Mouse (Mus musculus): ENCODE measurements around the gene Il27. TPM values are rescaled to one million over a fixed set of nuclear protein-coding genes. Genes with fewer than 3 reads are reported as not detected.

Il27 gene
- total RNA-seq, 1 experiment from 2014 or later = 0.23 TPM

DNA sequence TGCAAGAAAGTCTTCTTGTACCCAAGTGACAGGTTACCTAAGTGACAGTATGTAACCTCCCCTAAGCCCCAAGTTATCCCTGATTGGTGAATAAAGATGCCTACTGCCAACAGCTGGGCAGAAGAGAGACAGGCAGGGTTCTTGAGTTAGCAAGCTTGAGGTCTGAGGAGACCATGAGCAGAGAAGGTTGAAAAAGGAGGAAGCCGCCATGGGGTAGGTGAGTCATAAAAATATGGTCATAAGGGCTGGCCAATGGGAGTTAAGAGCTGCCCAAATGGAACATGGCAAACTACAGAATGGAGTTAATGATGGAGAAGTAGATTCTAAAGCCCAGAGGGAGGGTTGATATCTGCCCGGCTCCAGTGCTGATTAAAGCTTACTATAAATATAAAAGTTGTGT, 49.1 kb downstream of the Il27 start:
- ATAC-seq (replicated peaks; ENCODE audit: low read depth, poor library complexity, severe bottlenecking) = no peak

DNA sequence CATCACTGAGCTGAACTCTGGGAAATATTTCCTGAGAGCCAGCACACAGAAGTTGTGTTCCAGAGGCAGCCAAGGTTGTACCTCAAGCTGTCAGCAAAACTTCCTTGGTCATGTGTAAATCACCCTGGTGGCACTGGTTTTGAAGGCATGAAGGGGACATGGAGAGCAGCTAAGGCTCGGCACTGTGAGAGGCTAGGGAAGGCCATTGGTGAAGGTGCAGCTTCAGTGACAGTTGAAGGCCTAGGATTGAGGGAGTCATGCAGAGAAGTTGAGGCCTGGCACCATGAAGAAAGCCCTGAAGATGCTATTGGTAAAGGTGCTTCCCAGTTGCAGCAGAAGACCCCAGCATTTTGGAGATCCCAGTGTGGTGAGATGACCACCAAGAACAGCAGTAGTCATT, 53.1 kb downstream of the Il27 start:
- no peak for ATAC-seq (replicated peaks; ENCODE audit: low read depth, poor library complexity, severe bottlenecking)

Other genes with a start within 250 kb of the Il27 start
- 16.4 and 22.4 TPM in 2 replicates for gene Lat, start 225.4 kb downstream of the Il27 start, total RNA-seq (2017)
- gene Spns1, start 217.5 kb downstream of the Il27 start, total RNA-seq (2017) = 5.6 and 11.3 TPM in 2 replicates
- 18.2 and 24.4 TPM in 2 replicates for gene Nfatc2ip, start 198.2 kb downstream of the Il27 start, total RNA-seq (2017)
- gene Cd19, start 180.1 kb downstream of the Il27 start, total RNA-seq (2017) = 0.32 TPM in 1 of 2 replicates, not detected in the other
- 22.5 and 23.1 TPM in 2 replicates for gene Rabep2, start 166.2 kb downstream of the Il27 start, total RNA-seq (2017)
- 0.41 TPM in 1 of 2 replicates, not detected in the other for gene Atp2a1, start 131.8 kb downstream of the Il27 start, total RNA-seq (2017)
- 16.6 and 17.3 TPM in 2 replicates for gene Sh2b1, start 119.5 kb downstream of the Il27 start, total RNA-seq (2017)
- gene Tufm, start 107.6 kb downstream of the Il27 start, total RNA-seq (2017) = 92.3 and 108 TPM in 2 replicates
- 37.0 and 51.1 TPM in 2 replicates for gene Atxn2l, start 91.5 kb downstream of the Il27 start, total RNA-seq (2017)
- 231 and 257 TPM in 2 replicates for gene Eif3c, start 28.5 kb downstream of the Il27 start, total RNA-seq (2017)
- 5.7 and 6.5 TPM in 2 replicates for gene Apobr, start 10.0 kb downstream of the Il27 start, total RNA-seq (2017)
- 18.1 and 21.2 TPM in 2 replicates for gene Cln3, start 9.1 kb downstream of the Il27 start, total RNA-seq (2017)
- 2.5 and 2.8 TPM in 2 replicates for gene Nupr1, start 35.9 kb upstream of the Il27 start, total RNA-seq (2017)
- gene Sgf29, start 54.4 kb upstream of the Il27 start, total RNA-seq (2017) = 40.8 and 51.8 TPM in 2 replicates
- gene Sult1a1, start 81.5 kb upstream of the Il27 start, total RNA-seq (2017) = 0.37 TPM in 1 of 2 replicates, not detected in the other
- 119 and 144 TPM in 2 replicates for gene Bola2, start 100.5 kb upstream of the Il27 start, total RNA-seq (2017)
- gene Slx1b, start 100.8 kb upstream of the Il27 start, total RNA-seq (2017) = 3.4 and 6.0 TPM in 2 replicates
- gene Coro1a, start 112.8 kb upstream of the Il27 start, total RNA-seq (2017) = 301 and 302 TPM in 2 replicates
- gene Mapk3, start 164.7 kb upstream of the Il27 start, total RNA-seq (2017) = 23.0 and 28.2 TPM in 2 replicates
- gene Gdpd3, start 171.4 kb upstream of the Il27 start, total RNA-seq (2017) = 2.3 and 5.1 TPM in 2 replicates
- gene Ypel3, start 182.0 kb upstream of the Il27 start, total RNA-seq (2017) = 38.9 and 42.7 TPM in 2 replicates
- gene Tbx6, start 186.5 kb upstream of the Il27 start, total RNA-seq (2017) = not detected in 2 replicates
- 120 and 125 TPM in 2 replicates for gene Ppp4c, start 197.6 kb upstream of the Il27 start, total RNA-seq (2017)
- gene Fam57b, start 202.7 kb upstream of the Il27 start, total RNA-seq (2017) = not detected in 2 replicates
- gene 4930451I11Rik, start 236.7 kb upstream of the Il27 start, total RNA-seq (2017) = not detected in 2 replicates

Data from common myeloid progenitor, adult 5-6 weeks (primary cell).